Mouse (Mus musculus) hindbrain, embryonic 13.5 days (tissue): ENCODE measurements around the gene Gpc6. TPM values are rescaled to one million over a fixed set of nuclear protein-coding genes. Genes with fewer than 3 reads are reported as not detected.

Experiments used
- ATAC-seq: fragments of 200-750 bp; cut with Nextera tagmentation; 2 replicates; pipeline ENCODE4 v1.8.0; 2017; ENCODE audit warnings: moderate TSS enrichment; ENCODE audit not compliant: low FRiP score
- H3K27ac ChIP-seq: fragments of 300-500 bp; sonication (generic); 2 replicates; pipeline ENCODE4 v1.5.1; 2015; ENCODE audit warnings: inconsistent platforms, mild to moderate bottlenecking, moderate library complexity
- H3K27me3 ChIP-seq: fragments of 300-500 bp; sonication (generic); 2 replicates; pipeline ENCODE4 v1.6.1; 2015; ENCODE audit warnings: mild to moderate bottlenecking, inconsistent platforms
- H3K36me3 ChIP-seq: fragments of 300-500 bp; sonication (generic); 2 replicates; pipeline ENCODE4 v1.6.1; 2015; ENCODE audit warnings: mild to moderate bottlenecking, inconsistent platforms
- H3K4me1 ChIP-seq: fragments of 300-500 bp; sonication (generic); replicated peaks from 2 replicates; pipeline ENCODE4 v1.6.1; 2015; ENCODE audit warnings: inconsistent platforms
- H3K4me2 ChIP-seq: fragments of 300-500 bp; sonication (generic); 2 replicates; pipeline ENCODE4 v1.6.1; 2015; ENCODE audit warnings: inconsistent platforms, mild to moderate bottlenecking, moderate library complexity
- H3K4me3 ChIP-seq: fragments of 300-500 bp; sonication (generic); 2 replicates; pipeline ENCODE4 v1.5.1; 2015; ENCODE audit warnings: mild to moderate bottlenecking, inconsistent platforms
- H3K9ac ChIP-seq: fragments of 300-500 bp; sonication (generic); 2 replicates; pipeline ENCODE4 v1.6.1; 2015; ENCODE audit warnings: mild to moderate bottlenecking, inconsistent platforms
- H3K9me3 ChIP-seq: fragments of 300-500 bp; sonication (generic); 2 replicates; pipeline ENCODE4 v1.6.1; 2016; ENCODE audit warnings: inconsistent platforms
- WGBS: fragments of 180-500 bp; shearing (Covaris S2); methylation state at CpG from one replicate; pipeline ENCODE4 v1.1.7; 2015; 5-methylcytosine and 5-hydroxymethylcytosine counted together
- polyA plus RNA-seq: library from polyadenylated mRNA; unstranded; fragments of >200 nt; fragmentation: Nextera tagmentation; extraction: Ambion mirVana; gene quantifications from 2 replicates; pipeline ENCODE4 v1.2.1, GENCODE M21; 2015

The Gpc6 gene
- polyA plus RNA-seq, 1 experiment from 2014 or later: 20.8 TPM

- Histone ChIP-seq H3K27me3 (no peaks in the 10 kb centered on the region), H3K9me3 (no peaks in the 10 kb centered on the region), H3K9ac (no peak overlapping the region), H3K36me3 (no peaks in the 10 kb centered on the region), H3K4me3 (no peak overlapping the region), H3K4me1 (peaks cover 10% of the 10 kb centered on the region), H3K27ac (0 out of 2 replicates have a peak overlapping the region, but pooled peaks have one; percentile 45), H3K4me2 (no peak overlapping the region)
- peak; percentile 81 for ATAC-seq
- WGBS: 47% methylated on average over 5 of the region's 5 CpGs
These were observed 756.3 kb downstream of the Gpc6 start for GRCm38 (mm10) chr14:117681321-117681921.

GRCm38 (mm10) chr14:117683149-117683548, 758.0 kb downstream of the Gpc6 start:
- Histone ChIP-seq H3K27me3 (no peaks in the 10 kb centered on the region), H3K27ac (no peak overlapping the region), H3K36me3 (no peaks in the 10 kb centered on the region), H3K4me3 (no peak overlapping the region), H3K4me2 (no peak overlapping the region), H3K9me3 (no peaks in the 10 kb centered on the region), H3K9ac (no peak overlapping the region), H3K4me1 (peaks cover 10% of the 10 kb centered on the region)
- WGBS: 90% methylated on average over 4 of the region's 4 CpGs
- ATAC-seq: no peak

- ATAC-seq: no peak
- no peak overlapping the region for H3K4me2 ChIP-seq
- H3K27ac ChIP-seq: no peak overlapping the region
- H3K4me3 ChIP-seq: no peak overlapping the region
- H3K9ac ChIP-seq: no peak overlapping the region
- peaks cover 9% of the 10 kb centered on the region for H3K4me1 ChIP-seq
- H3K9me3 ChIP-seq: no peaks in the 10 kb centered on the region
- no peaks in the 10 kb centered on the region for H3K27me3 ChIP-seq
- 89% methylated on average over 6 of the region's 6 CpGs for WGBS
- no peaks in the 10 kb centered on the region for H3K36me3 ChIP-seq
These were observed 764.7 kb downstream of the Gpc6 start for GRCm38 (mm10) chr14:117689848-117690247.

GRCm38 (mm10) chr14:117695565-117695964, 770.5 kb downstream of the Gpc6 start:
- ATAC-seq: 0 out of 2 replicates have a peak, but pooled peaks have one; percentile 39
- H3K27me3 ChIP-seq: no peaks in the 10 kb centered on the region
- no peak overlapping the region for H3K4me2 ChIP-seq
- H3K9ac ChIP-seq: no peak overlapping the region
- no peak overlapping the region for H3K4me3 ChIP-seq
- no peaks in the 10 kb centered on the region for H3K9me3 ChIP-seq
- H3K27ac ChIP-seq: no peak overlapping the region
- no peaks in the 10 kb centered on the region for H3K36me3 ChIP-seq
- 0 out of 2 replicates have a peak, but pooled peaks cover 5% of the 10 kb centered on the region for H3K4me1 ChIP-seq
- 86% methylated on average over 8 of the region's 8 CpGs for WGBS

GRCm38 (mm10) chr14:117700670-117701280, 775.7 kb downstream of the Gpc6 start:
- WGBS: 69% methylated on average over 10 of the region's 10 CpGs
- H3K4me1 ChIP-seq: 0 out of 2 replicates have a peak, but pooled peaks cover 1% of the 10 kb centered on the region
- no peaks in the 10 kb centered on the region for H3K9me3 ChIP-seq
- H3K27me3 ChIP-seq: no peaks in the 10 kb centered on the region
- no peak for ATAC-seq
- H3K4me3 ChIP-seq: no peak overlapping the region
- H3K4me2 ChIP-seq: no peak overlapping the region
- H3K9ac ChIP-seq: no peak overlapping the region
- no peak overlapping the region for H3K27ac ChIP-seq
- H3K36me3 ChIP-seq: no peaks in the 10 kb centered on the region

GRCm38 (mm10) chr14:117708817-117709216, 783.7 kb downstream of the Gpc6 start:
- Histone ChIP-seq H3K27me3 (no peaks in the 10 kb centered on the region), H3K9me3 (no peaks in the 10 kb centered on the region), H3K4me3 (no peak overlapping the region), H3K36me3 (no peaks in the 10 kb centered on the region), H3K4me1 (0 out of 2 replicates have a peak, but pooled peaks cover 4% of the 10 kb centered on the region), H3K4me2 (no peak overlapping the region), H3K9ac (no peak overlapping the region), H3K27ac (no peak overlapping the region)
- 0 out of 2 replicates have a peak, but pooled peaks have one; percentile 32 for ATAC-seq
- 71% methylated on average over 3 of the region's 3 CpGs for WGBS

- no peak overlapping the region for H3K9ac ChIP-seq
- H3K9me3 ChIP-seq: no peaks in the 10 kb centered on the region
- no peak overlapping the region for H3K27ac ChIP-seq
- no peak overlapping the region for H3K4me2 ChIP-seq
- H3K4me3 ChIP-seq: no peak overlapping the region
- no peak for ATAC-seq
- 84% methylated on average over 10 of the region's 10 CpGs for WGBS
- no peaks in the 10 kb centered on the region for H3K27me3 ChIP-seq
- H3K36me3 ChIP-seq: no peaks in the 10 kb centered on the region
- H3K4me1 ChIP-seq: 0 out of 2 replicates have a peak, but pooled peaks cover 7% of the 10 kb centered on the region
These were observed 785.4 kb downstream of the Gpc6 start for GRCm38 (mm10) chr14:117710463-117710911.

- Histone ChIP-seq H3K27me3 (no peaks in the 10 kb centered on the region), H3K9ac (no peak overlapping the region), H3K36me3 (no peaks in the 10 kb centered on the region), H3K27ac (no peak overlapping the region), H3K9me3 (no peaks in the 10 kb centered on the region), H3K4me1 (0 out of 2 replicates have a peak, but pooled peaks cover 7% of the 10 kb centered on the region), H3K4me3 (no peak overlapping the region), H3K4me2 (no peak overlapping the region)
- ATAC-seq: no peak
- WGBS: 95% methylated on average over 7 of the region's 7 CpGs
These were observed 787.2 kb downstream of the Gpc6 start for GRCm38 (mm10) chr14:117712311-117712710.

- ATAC-seq: no peak
- no peaks in the 10 kb centered on the region for H3K27me3 ChIP-seq
- H3K27ac ChIP-seq: no peak overlapping the region
- 0 out of 2 replicates have a peak, but pooled peaks cover 7% of the 10 kb centered on the region for H3K4me1 ChIP-seq
- no peaks in the 10 kb centered on the region for H3K9me3 ChIP-seq
- H3K4me3 ChIP-seq: no peak overlapping the region
- H3K9ac ChIP-seq: no peak overlapping the region
- no peaks in the 10 kb centered on the region for H3K36me3 ChIP-seq
- H3K4me2 ChIP-seq: no peak overlapping the region
- 66% methylated on average over 8 of the region's 8 CpGs for WGBS
These were observed 789.0 kb downstream of the Gpc6 start for GRCm38 (mm10) chr14:117714165-117714564.

GRCm38 (mm10) chr14:117716305-117716704, 791.2 kb downstream of the Gpc6 start:
- Histone ChIP-seq H3K4me2 (no peak overlapping the region), H3K4me3 (no peak overlapping the region), H3K4me1 (0 out of 2 replicates have a peak, but pooled peaks cover 3% of the 10 kb centered on the region), H3K27me3 (no peaks in the 10 kb centered on the region), H3K27ac (no peak overlapping the region), H3K9ac (no peak overlapping the region), H3K9me3 (no peaks in the 10 kb centered on the region), H3K36me3 (no peaks in the 10 kb centered on the region)
- 89% methylated on average over 3 of the region's 3 CpGs for WGBS
- ATAC-seq: no peak

GRCm38 (mm10) chr14:117728741-117729140, 803.6 kb downstream of the Gpc6 start:
- H3K4me1 ChIP-seq: no peaks in the 10 kb centered on the region
- no peak overlapping the region for H3K9ac ChIP-seq
- H3K4me3 ChIP-seq: no peak overlapping the region
- no peak for ATAC-seq
- 84% methylated on average over 2 of the region's 2 CpGs for WGBS
- H3K27me3 ChIP-seq: no peaks in the 10 kb centered on the region
- no peak overlapping the region for H3K27ac ChIP-seq
- no peak overlapping the region for H3K4me2 ChIP-seq
- no peaks in the 10 kb centered on the region for H3K9me3 ChIP-seq
- H3K36me3 ChIP-seq: no peaks in the 10 kb centered on the region

GRCm38 (mm10) chr14:117755231-117755630, 830.1 kb downstream of the Gpc6 start:
- no peak overlapping the region for H3K4me3 ChIP-seq
- no peak for ATAC-seq
- no peak overlapping the region for H3K4me2 ChIP-seq
- H3K9ac ChIP-seq: no peak overlapping the region
- 82% methylated on average over 7 of the region's 7 CpGs for WGBS
- no peaks in the 10 kb centered on the region for H3K27me3 ChIP-seq
- no peak overlapping the region for H3K27ac ChIP-seq
- peaks cover 11% of the 10 kb centered on the region for H3K4me1 ChIP-seq
- 0 out of 2 replicates have a peak, but pooled peaks cover 2% of the 10 kb centered on the region for H3K9me3 ChIP-seq
- no peaks in the 10 kb centered on the region for H3K36me3 ChIP-seq

- Histone ChIP-seq H3K27me3 (no peaks in the 10 kb centered on the region), H3K36me3 (no peaks in the 10 kb centered on the region), H3K9me3 (no peaks in the 10 kb centered on the region), H3K4me3 (no peak overlapping the region), H3K9ac (no peak overlapping the region), H3K4me2 (no peak overlapping the region), H3K27ac (no peak overlapping the region), H3K4me1 (peaks cover 16% of the 10 kb centered on the region)
- WGBS: 82% methylated on average over 7 of the region's 7 CpGs
- no peak for ATAC-seq
These were observed 831.4 kb downstream of the Gpc6 start for GRCm38 (mm10) chr14:117756505-117756904.
